Mouse (Mus musculus) stomach, postnatal 0 days (tissue): ENCODE results near the gene Adamts4. TPM values are rescaled to one million over a fixed set of nuclear protein-coding genes. Genes with fewer than 3 reads are reported as not detected.

ENCODE experiments used
- ATAC-seq: fragments of 200-750 bp; cut with Nextera tagmentation; 2 replicates; pipeline ENCODE4 v1.8.0; 2017; ENCODE audit not compliant: low FRiP score, low TSS enrichment
- DNase-seq: peaks from one replicate; pipeline ENCODE4 v3.0.0-alpha.2; 2016; ENCODE audit warnings: low spot score
- H3K27ac ChIP-seq: fragments of 300-500 bp; sonication (generic); replicated peaks from 2 replicates; pipeline ENCODE4 v1.5.1; 2014; ENCODE audit warnings: mild to moderate bottlenecking, control low read depth
- H3K27me3 ChIP-seq: fragments of 300-500 bp; sonication (generic); 2 replicates; pipeline ENCODE4 v1.6.1; 2014; ENCODE audit warnings: low read length; ENCODE audit not compliant: control insufficient read depth, insufficient read depth
- H3K36me3 ChIP-seq: fragments of 300-500 bp; sonication (generic); 2 replicates; pipeline ENCODE4 v1.6.1; 2014; ENCODE audit warnings: low read length, mixed read lengths; ENCODE audit not compliant: control insufficient read depth, insufficient read depth
- H3K4me1 ChIP-seq: fragments of 300-500 bp; sonication (generic); replicated peaks from 2 replicates; pipeline ENCODE4 v1.6.1; 2014; ENCODE audit warnings: antibody characterized with exemption; ENCODE audit not compliant: control insufficient read depth, insufficient read depth
- H3K4me2 ChIP-seq: fragments of 300-500 bp; sonication (generic); replicated peaks from 2 replicates; pipeline ENCODE4 v1.6.1; 2014; ENCODE audit warnings: low read depth, mild to moderate bottlenecking, control low read depth, moderate library complexity
- H3K4me3 ChIP-seq: fragments of 300-500 bp; sonication (generic); 2 replicates; pipeline ENCODE4 v1.5.1; 2014; ENCODE audit warnings: low read depth, low read length, control low read depth
- H3K9ac ChIP-seq: fragments of 300-500 bp; sonication (generic); 2 replicates; pipeline ENCODE4 v1.6.1; 2014; ENCODE audit warnings: mild to moderate bottlenecking, low read length, control low read depth, mixed read lengths
- H3K9me3 ChIP-seq: fragments of 300-500 bp; sonication (generic); 2 replicates; pipeline ENCODE4 v1.6.1; 2016; ENCODE audit warnings: low read length; ENCODE audit not compliant: control insufficient read depth
- CTCF ChIP-seq: IDR thresholded peaks from 2 replicates; pipeline ENCODE4 v1.5.1; 2016; ENCODE audit warnings: antibody characterized with exemption, low read depth, mild to moderate bottlenecking, moderate library complexity
- EP300 ChIP-seq: optimal IDR thresholded peaks from 2 replicates; pipeline ENCODE3; 2016; ENCODE audit warnings: antibody characterized with exemption
- WGBS: fragments of 180-500 bp; shearing (Covaris S2); extraction: QIAGEN DNeasy Blood & Tissue Kit; methylation state at CpG from one replicate; pipeline ENCODE4 v1.1.7; 2014; 5-methylcytosine and 5-hydroxymethylcytosine counted together
- polyA plus RNA-seq: library from polyadenylated mRNA; unstranded; fragments of >200 nt; fragmentation: Nextera tagmentation; extraction: Ambion mirVana; gene quantifications from 2 replicates; pipeline ENCODE4 v1.2.1, GENCODE M21; 2015

Adamts4 gene
- 3.5 and 3.9 TPM in 2 replicates for polyA plus RNA-seq

- Histone ChIP-seq H3K4me3 (peak within 1 kb of the TSS; percentile 46), H3K9ac (peak within 1 kb of the TSS; percentile 58), H3K27me3 (no peaks in the 10 kb centered on the region), H3K4me1 (peaks cover 10% of the 10 kb centered on the region), H3K36me3 (0 out of 2 replicates have a peak, but pooled peaks cover 3% of the 10 kb centered on the region), H3K27ac (peak within 1 kb of the TSS; percentile 88), H3K9me3 (no peaks in the 10 kb centered on the region), H3K4me2 (peak within 1 kb of the TSS; percentile 57)
- DNase-seq (peak; percentile 50), ATAC-seq (no peak)
- TF ChIP-seq CTCF = no peak
- no peak for TF ChIP-seq EP300
- WGBS = 34% methylated on average over 5 of the region's 5 CpGs
These were observed at the start of gene Adamts4 for GRCm38 (mm10) chr1:171249913-171250600. TSS of gene Adamts4 (plus strand) at chr1:171250421.

GRCm38 (mm10) chr1:171200769-171201168 lies 49.5 kb upstream of the Adamts4 start:
- H3K4me3 ChIP-seq = no peak overlapping the region
- H3K4me2 ChIP-seq = no peak overlapping the region
- DNase-seq (no peak), ATAC-seq (no peak)
- WGBS = 97% methylated on average over 1 of the region's 1 CpGs
- H3K27me3 ChIP-seq = no peaks in the 10 kb centered on the region
- H3K9me3 ChIP-seq = no peaks in the 10 kb centered on the region
- TF ChIP-seq CTCF = no peak
- TF ChIP-seq EP300 = no peak
- peaks cover 2% of the 10 kb centered on the region for H3K4me1 ChIP-seq
- no peaks in the 10 kb centered on the region for H3K36me3 ChIP-seq
- H3K9ac ChIP-seq = no peak overlapping the region
- no peak overlapping the region for H3K27ac ChIP-seq

- Histone ChIP-seq H3K27ac (no peak overlapping the region), H3K4me3 (no peak overlapping the region), H3K27me3 (no peaks in the 10 kb centered on the region), H3K36me3 (no peaks in the 10 kb centered on the region), H3K9ac (no peak overlapping the region), H3K9me3 (no peaks in the 10 kb centered on the region), H3K4me1 (no peaks in the 10 kb centered on the region), H3K4me2 (no peak overlapping the region)
- DNase-seq (no peak), ATAC-seq (no peak)
- no peak for TF ChIP-seq CTCF
- TF ChIP-seq EP300 = no peak
- WGBS = 45% methylated on average over 10 of the region's 11 CpGs
These were observed 46.6 kb upstream of the Adamts4 start for GRCm38 (mm10) chr1:171203471-171204248.

GRCm38 (mm10) chr1:171204249-171204644 lies 46.0 kb upstream of the Adamts4 start:
- ATAC-seq (peak; percentile 77), DNase-seq (peak; percentile 25)
- Histone ChIP-seq H3K36me3 (no peaks in the 10 kb centered on the region), H3K9me3 (no peaks in the 10 kb centered on the region), H3K27ac (no peak overlapping the region), H3K27me3 (no peaks in the 10 kb centered on the region), H3K4me1 (no peaks in the 10 kb centered on the region), H3K4me3 (no peak overlapping the region), H3K9ac (no peak overlapping the region), H3K4me2 (no peak overlapping the region)
- no peak for TF ChIP-seq EP300
- no peak for TF ChIP-seq CTCF
- 51% methylated on average over 7 of the region's 7 CpGs for WGBS

DNA sequence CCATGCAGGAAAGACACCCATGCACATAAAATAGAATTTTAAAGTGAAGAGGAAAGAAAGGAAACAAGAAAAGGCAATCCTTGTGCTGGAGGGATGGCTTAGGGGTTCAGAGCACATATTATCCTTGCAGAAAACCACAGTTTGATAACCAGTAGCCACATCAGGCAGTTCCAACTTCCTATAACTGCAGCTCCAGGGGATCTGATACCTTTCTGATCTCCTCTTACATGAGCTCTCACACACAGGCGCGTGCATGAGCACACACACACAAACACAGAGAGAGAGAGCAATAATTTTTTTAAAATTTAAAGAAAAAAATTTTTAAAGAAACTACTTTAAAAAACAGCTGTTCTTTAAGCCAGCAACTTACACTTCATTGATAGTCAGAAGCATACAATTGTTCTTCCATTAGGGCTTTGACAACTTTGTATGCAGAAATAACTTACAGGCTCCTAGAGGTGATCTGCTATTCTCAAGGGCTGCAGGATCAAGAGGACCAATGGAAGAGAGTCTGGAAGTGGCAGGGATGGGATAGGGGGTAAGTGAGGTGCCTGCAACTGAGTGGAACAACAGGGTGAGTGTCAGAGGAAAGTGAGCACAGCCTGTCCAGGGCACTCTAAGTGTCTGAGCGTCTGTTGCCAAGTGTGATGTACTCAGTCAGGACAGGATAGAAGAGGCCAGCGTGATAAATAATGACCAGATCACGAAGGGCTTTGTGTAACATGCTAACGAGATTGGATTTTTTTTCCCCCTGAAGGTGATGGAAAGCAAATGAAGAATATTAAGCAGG lies 44.3 kb upstream of the Adamts4 start:
- DNase-seq (no peak), ATAC-seq (no peak)
- H3K4me3 ChIP-seq = no peak overlapping the region
- no peak overlapping the region for H3K27ac ChIP-seq
- H3K9ac ChIP-seq = no peak overlapping the region
- no peaks in the 10 kb centered on the region for H3K4me1 ChIP-seq
- H3K27me3 ChIP-seq = no peaks in the 10 kb centered on the region
- no peaks in the 10 kb centered on the region for H3K36me3 ChIP-seq
- H3K4me2 ChIP-seq = no peak overlapping the region
- H3K9me3 ChIP-seq = no peaks in the 10 kb centered on the region
- TF ChIP-seq CTCF (no peak), EP300 (no peak)
- 70% methylated on average over 6 of the region's 6 CpGs for WGBS
